Mouse (Mus musculus) limb, embryonic 14.5 days (tissue): ENCODE data around the gene Cdc45. TPM values are rescaled to one million over a fixed set of nuclear protein-coding genes. Genes with fewer than 3 reads are reported as not detected.
A peak's percentile ranks its signal among the peaks of the same experiment; 100 is the strongest.

ENCODE experiments used
- ATAC-seq: fragments of 200-750 bp; cut with Nextera tagmentation; 2 replicates; pipeline ENCODE4 v1.8.0; 2017; ENCODE audit warnings: low read depth, moderate number of reproducible peaks, moderate TSS enrichment; ENCODE audit not compliant: low FRiP score
- DNase-seq: peaks from one replicate; pipeline ENCODE4 v3.0.0-alpha.2; 2015; ENCODE audit warnings: low spot score
- H3K27ac ChIP-seq: fragments of 300-500 bp; sonication (generic); replicated peaks from 2 replicates; pipeline ENCODE4 v1.5.1; 2014; ENCODE audit warnings: low read depth, mild to moderate bottlenecking, low read length, moderate library complexity, mixed read lengths
- H3K27me3 ChIP-seq: fragments of 300-500 bp; sonication (generic); 2 replicates; pipeline ENCODE4 v1.6.1; 2014; ENCODE audit warnings: low read length, mixed read lengths; ENCODE audit not compliant: control insufficient read depth, insufficient read depth
- H3K36me3 ChIP-seq: fragments of 300-500 bp; sonication (generic); 2 replicates; pipeline ENCODE4 v1.6.1; 2014; ENCODE audit warnings: mild to moderate bottlenecking, low read length, moderate library complexity, mixed read lengths; ENCODE audit not compliant: control insufficient read depth, insufficient read depth
- H3K4me1 ChIP-seq: fragments of 300-500 bp; sonication (generic); 2 replicates; pipeline ENCODE4 v1.6.1; 2014; ENCODE audit warnings: antibody characterized with exemption, low read length, mixed read lengths; ENCODE audit not compliant: control insufficient read depth, insufficient read depth
- H3K4me2 ChIP-seq: fragments of 300-500 bp; sonication (generic); replicated peaks from 2 replicates; pipeline ENCODE4 v1.6.1; 2014; ENCODE audit warnings: low read depth, mild to moderate bottlenecking, low read length, moderate library complexity; ENCODE audit not compliant: severe bottlenecking
- H3K4me3 ChIP-seq: fragments of 300-500 bp; sonication (generic); replicated peaks from 2 replicates; pipeline ENCODE4 v1.5.1; 2014; ENCODE audit warnings: low read length
- H3K9ac ChIP-seq: fragments of 300-500 bp; sonication (generic); 2 replicates; pipeline ENCODE4 v1.6.1; 2014; ENCODE audit warnings: mild to moderate bottlenecking, low read depth, low read length, moderate library complexity; ENCODE audit not compliant: severe bottlenecking
- H3K9me3 ChIP-seq: fragments of 300-500 bp; sonication (generic); 2 replicates; pipeline ENCODE4 v1.6.1; 2016; ENCODE audit warnings: low read length; ENCODE audit not compliant: control insufficient read depth
- POLR2A ChIP-seq: fragments of 200-500 bp; IDR thresholded peaks from 2 replicates; pipeline ENCODE4 v1.8.0; 2012; ENCODE audit warnings: inconsistent platforms, mild to moderate bottlenecking, moderate library complexity, borderline replicate concordance; ENCODE audit not compliant: insufficient read depth, insufficient read length; ENCODE audit errors: extremely low read depth
- WGBS: fragments of 180-500 bp; shearing (Covaris S2); extraction: QIAGEN DNeasy Blood & Tissue Kit; methylation state at CpG from one replicate; pipeline ENCODE4 v1.1.7; 2014; 5-methylcytosine and 5-hydroxymethylcytosine counted together
- polyA plus RNA-seq, 2 experiments: library from polyadenylated mRNA; depleted of rRNA in 1 of 2; stranded (reverse) in 1 of 2; unstranded in 1 of 2; fragments of >200 nt; fragmentation: Nextera tagmentation in 1 of 2; extraction: Ambion mirVana in 1 of 2; gene quantifications; 2 replicates each; pipeline versions ENCODE4 v1.2.1 to v1.2.3; 2012 to 2014

The Cdc45 gene
- polyA plus RNA-seq, 2 experiments: 39.8 to 52.5 TPM

- Histone ChIP-seq H3K9ac (no peak overlapping the region), H3K4me3 (no peak overlapping the region), H3K9me3 (no peaks in the 10 kb centered on the region), H3K4me2 (no peak overlapping the region), H3K36me3 (peaks cover 45% of the 10 kb centered on the region), H3K27me3 (no peaks in the 10 kb centered on the region), H3K27ac (no peak overlapping the region), H3K4me1 (peaks cover 12% of the 10 kb centered on the region; the same call in 1 of the 2 replicates)
- DNase-seq (no peak), ATAC-seq (no peak)
- 96% methylated on average over 5 of the region's 5 CpGs for WGBS
- TF ChIP-seq POLR2A: no peak
Measured at GRCm38 (mm10) chr16:18809001-18809400, 2.8 kb downstream of the Cdc45 start.

DNA sequence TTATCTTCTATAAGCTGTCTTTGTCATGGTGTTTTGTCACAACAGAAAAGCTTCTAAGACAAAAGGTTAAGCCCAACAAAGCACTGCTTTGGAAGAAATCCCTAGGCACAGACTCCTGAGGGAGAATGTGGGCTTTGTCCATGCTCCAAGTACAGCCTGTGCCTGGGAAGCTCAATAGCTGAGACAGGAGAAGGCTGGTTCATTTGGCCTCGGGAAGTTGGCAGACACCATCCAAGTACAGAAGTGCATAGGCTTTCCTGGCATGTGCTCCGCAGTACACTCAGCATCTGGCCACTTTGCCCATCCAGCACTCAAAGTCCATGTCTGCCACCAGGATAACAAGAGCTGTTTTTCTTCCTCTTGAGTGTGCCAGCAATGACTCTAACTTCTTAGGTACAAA is 6.0 kb downstream of the Cdc45 start:
- DNase-seq (no peak), ATAC-seq (no peak)
- Histone ChIP-seq H3K4me3 (no peak overlapping the region), H3K9ac (no peak overlapping the region), H3K27ac (no peak overlapping the region), H3K27me3 (no peaks in the 10 kb centered on the region), H3K9me3 (no peaks in the 10 kb centered on the region), H3K4me1 (peaks cover under 1% of the 10 kb centered on the region; the same call in 1 of the 2 replicates), H3K36me3 (peaks cover 56% of the 10 kb centered on the region), H3K4me2 (no peak overlapping the region)
- no peak for TF ChIP-seq POLR2A
- WGBS: 92% methylated on average over 2 of the region's 2 CpGs

GRCm38 (mm10) chr16:18798841-18799240 is 12.9 kb downstream of the Cdc45 start:
- Histone ChIP-seq H3K9ac (no peak overlapping the region), H3K4me3 (no peak overlapping the region), H3K9me3 (no peaks in the 10 kb centered on the region), H3K4me2 (no peak overlapping the region), H3K36me3 (peaks cover 65% of the 10 kb centered on the region), H3K27me3 (no peaks in the 10 kb centered on the region), H3K27ac (no peak overlapping the region), H3K4me1 (no peaks in the 10 kb centered on the region)
- DNase-seq (peak; percentile 13), ATAC-seq (no peak)
- TF ChIP-seq POLR2A: no peak
- WGBS: 81% methylated on average over 2 of the region's 2 CpGs

- DNase-seq (no peak), ATAC-seq (no peak)
- Histone ChIP-seq H3K9ac (no peak overlapping the region), H3K4me2 (no peak overlapping the region), H3K4me3 (no peak overlapping the region), H3K27me3 (no peaks in the 10 kb centered on the region), H3K27ac (no peak overlapping the region), H3K36me3 (peaks cover 69% of the 10 kb centered on the region), H3K4me1 (no peaks in the 10 kb centered on the region), H3K9me3 (no peaks in the 10 kb centered on the region)
- TF ChIP-seq POLR2A: no peak
- 89% methylated on average over 5 of the region's 5 CpGs for WGBS
Measured at GRCm38 (mm10) chr16:18798151-18798550, 13.6 kb downstream of the Cdc45 start.

DNA sequence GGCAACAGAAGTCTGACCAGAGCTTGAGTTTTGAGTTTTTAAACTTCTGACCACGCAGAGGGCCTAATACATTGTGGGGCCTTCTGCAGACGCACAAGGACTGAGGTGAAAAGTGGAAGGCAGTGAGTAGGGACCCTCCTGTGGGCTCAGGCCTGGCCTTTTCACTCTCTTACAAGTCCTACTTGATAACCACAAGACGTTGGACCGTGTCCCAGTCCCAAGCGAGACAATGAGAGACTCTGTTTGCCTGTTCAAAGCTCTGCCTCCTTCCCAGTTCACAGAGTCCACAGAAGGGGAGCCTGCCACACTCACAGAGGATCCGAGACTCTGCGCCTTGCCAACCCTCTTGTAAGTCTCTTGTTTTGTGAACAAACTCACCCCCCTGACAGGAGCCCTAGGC is 15.1 kb downstream of the Cdc45 start:
- 83% methylated on average over 7 of the region's 7 CpGs for WGBS
- Histone ChIP-seq H3K9me3 (no peaks in the 10 kb centered on the region), H3K9ac (0 out of 2 replicates have a peak overlapping the region, but pooled peaks have one; percentile 12), H3K36me3 (peaks cover 75% of the 10 kb centered on the region), H3K27ac (no peak overlapping the region), H3K27me3 (no peaks in the 10 kb centered on the region), H3K4me2 (no peak overlapping the region), H3K4me3 (no peak overlapping the region), H3K4me1 (no peaks in the 10 kb centered on the region)
- TF ChIP-seq POLR2A: no peak
- ATAC-seq (no peak), DNase-seq (peak; percentile 13)
